Mouse (Mus musculus) right cerebral cortex, adult 18-20 months (tissue): ENCODE results near the gene Hk2.
"Not testable (repeated sequence)": the region's sequence is repeated elsewhere in the genome, so short reads cannot be mapped to it uniquely, and the experiment has no call there.

Source experiments
- DNase-seq: peaks from one replicate; pipeline ENCODE4 v3.0.0; 2022; ENCODE audit warnings: mixed read lengths

Hk2 gene

GRCm38 (mm10) chr6:82737634-82738540 lies 36.4 kb downstream of the Hk2 start:
- DNase-seq: no peak

GRCm38 (mm10) chr6:82736626-82737600 lies 37.3 kb downstream of the Hk2 start:
- DNase-seq: peak; percentile 14

- no peak for DNase-seq
These were observed 38.9 kb downstream of the Hk2 start for GRCm38 (mm10) chr6:82735347-82735746.

- no peak for DNase-seq
These were observed 45.6 kb downstream of the Hk2 start for GRCm38 (mm10) chr6:82728635-82729034.

- DNase-seq: no peak
These were observed 47.0 kb downstream of the Hk2 start for GRCm38 (mm10) chr6:82727206-82727605.

- no peak for DNase-seq
These were observed 50.9 kb downstream of the Hk2 start for GRCm38 (mm10) chr6:82723321-82723720.

- DNase-seq: no peak
These were observed 58.1 kb downstream of the Hk2 start for GRCm38 (mm10) chr6:82716126-82716525.

- DNase-seq: no peak
These were observed 58.6 kb downstream of the Hk2 start for GRCm38 (mm10) chr6:82715653-82716052.

GRCm38 (mm10) chr6:82715253-82715652 lies 59.0 kb downstream of the Hk2 start:
- DNase-seq: no peak

- no peak for DNase-seq
These were observed 59.4 kb downstream of the Hk2 start for GRCm38 (mm10) chr6:82714841-82715240.

- peak; percentile 70 for DNase-seq
These were observed 60.0 kb downstream of the Hk2 start for GRCm38 (mm10) chr6:82714243-82714642.

- DNase-seq: no peak
These were observed 66.5 kb downstream of the Hk2 start for GRCm38 (mm10) chr6:82707742-82708141.

GRCm38 (mm10) chr6:82707241-82707640 lies 67.0 kb downstream of the Hk2 start:
- no peak for DNase-seq

- no peak for DNase-seq
These were observed 69.0 kb downstream of the Hk2 start, which contains the start of gene Pole4 for GRCm38 (mm10) chr6:82705221-82705620. TSS of gene Pole4 (minus strand) at chr6:82705365.

GRCm38 (mm10) chr6:82703710-82704109 lies 70.5 kb downstream of the Hk2 start:
- DNase-seq: no peak

- DNase-seq: peak; percentile 83
These were observed 71.6 kb downstream of the Hk2 start for GRCm38 (mm10) chr6:82702593-82703017.

- DNase-seq: no peak
These were observed 73.0 kb downstream of the Hk2 start for GRCm38 (mm10) chr6:82701296-82701695.

GRCm38 (mm10) chr6:82699831-82700230 lies 74.4 kb downstream of the Hk2 start:
- no peak for DNase-seq

- no peak for DNase-seq
These were observed 77.5 kb downstream of the Hk2 start for GRCm38 (mm10) chr6:82696736-82697135.

- no peak for DNase-seq
These were observed 79.6 kb downstream of the Hk2 start for GRCm38 (mm10) chr6:82694668-82695067.

- no peak for DNase-seq
These were observed 84.8 kb downstream of the Hk2 start for GRCm38 (mm10) chr6:82689474-82689873.

- not testable (repeated sequence) for DNase-seq
These were observed 85.7 kb downstream of the Hk2 start for GRCm38 (mm10) chr6:82688586-82688985.

GRCm38 (mm10) chr6:82684136-82684535 lies 90.1 kb downstream of the Hk2 start:
- DNase-seq: no peak
